ENCODE assay signal across 13 mouse cellular contexts in genomic region chr8:94967071-94967470, GRCm38 (mm10). TPM values are rescaled to one million over a fixed set of nuclear protein-coding genes. Genes with fewer than 3 reads are reported as not detected.
A peak's percentile ranks its signal among the peaks of the same experiment; 100 is the strongest.
DNase-seq lines count a peak whose midpoint lies in the region; ATAC-seq and TF ChIP-seq lines count a peak whose summit lies in the region.
"Had no signal": no experiment of that assay in that cellular context is flagged by ENCODE, and none has a peak within 500 bp of the region (broad histone marks: within the 10 kb centered on the region; RNA-seq: fewer than 3 reads in every experiment).

No protein-coding gene starts in this region.

- no peak for TF ChIP-seq POLR2A in liver, adult 2 months (IDR thresholded peaks at IDR 0.05; ENCODE audit: extremely low read depth, insufficient read depth, low read length)

- H3K4me3 ChIP-seq in liver, adult 2 months (ENCODE audit: insufficient read depth, low read depth, low read length): no peak overlapping the region
- H3K4me3 ChIP-seq in kidney, embryonic 15.5 days (replicated peaks): no peak overlapping the region
- no peak overlapping the region for H3K4me3 ChIP-seq in lung, embryonic 16.5 days (ENCODE audit: low read length)
- H3K4me3 ChIP-seq: heart, embryonic 10.5 days had no signal

- H3K9ac ChIP-seq in liver, adult 2 months (ENCODE audit: low read depth, low read length): no peak overlapping the region
- no peak overlapping the region for H3K9ac ChIP-seq in kidney, embryonic 15.5 days
- H3K9ac ChIP-seq in lung, embryonic 16.5 days (ENCODE audit: low read length): no peak overlapping the region

- H3K36me3 ChIP-seq in liver, adult 2 months (ENCODE audit: control insufficient read depth, insufficient read depth, low read length): no peaks in the 10 kb centered on the region
- H3K36me3 ChIP-seq in kidney, embryonic 15.5 days: no peaks in the 10 kb centered on the region
- no peaks in the 10 kb centered on the region for H3K36me3 ChIP-seq in lung, embryonic 16.5 days (ENCODE audit: control insufficient read depth, insufficient read depth, low read length)
- H3K36me3 ChIP-seq: heart, embryonic 10.5 days had no signal

- no peak for ATAC-seq in kidney, embryonic 15.5 days (replicated peaks; ENCODE audit: low FRiP score)
- peak; percentile 42 for ATAC-seq in lung, embryonic 16.5 days (ENCODE audit: low read depth)
- ATAC-seq: midbrain, embryonic 16.5 days had no signal

- H3K27ac ChIP-seq in liver, adult 2 months (replicated peaks; ENCODE audit: insufficient read depth, low read depth, low read length): no peak overlapping the region
- peak overlapping the region; percentile 13; the same call in 1 of the 2 replicates for H3K27ac ChIP-seq in kidney, embryonic 15.5 days
- peak overlapping the region; percentile 6 for H3K27ac ChIP-seq in lung, embryonic 16.5 days (ENCODE audit: low read length)
- H3K27ac ChIP-seq: heart, embryonic 10.5 days had no signal

- H3K79me2 ChIP-seq in liver, adult 2 months (ENCODE audit: control insufficient read depth, insufficient read depth, low read length): no peaks in the 10 kb centered on the region

- no peak for TF ChIP-seq CTCF in liver, adult 2 months (IDR thresholded peaks at IDR 0.05; ENCODE audit: low read depth, low read length)

- peak; percentile 17 for DNase-seq in liver, adult 2 months (ENCODE audit: extremely low read depth, low read depth, low spot score)
- DNase-seq in liver (no peak), adipocyte (ENCODE audit: low spot score) (no peak)
- DNase-seq in yolk sac, embryonic 10.5 days (ENCODE audit: low spot score): peak; percentile 42
- no peak for DNase-seq in urinary bladder, postnatal 10 days (ENCODE audit: low spot score)
- no peak for DNase-seq in urinary bladder, postnatal 4 days (ENCODE audit: low spot score in 2 of 2)
- DNase-seq: cerebellum, adult 9-11 months had no signal

- peaks cover 5% of the 10 kb centered on the region; the same call in 1 of the 2 replicates for H3K4me1 ChIP-seq in liver, adult 2 months (ENCODE audit: control insufficient read depth, insufficient read depth, low read length)
- peaks cover 12% of the 10 kb centered on the region for H3K4me1 ChIP-seq in kidney, embryonic 15.5 days
- H3K4me1 ChIP-seq in lung, embryonic 16.5 days (replicated peaks; ENCODE audit: control insufficient read depth, insufficient read depth, low read length): no peaks in the 10 kb centered on the region

- no peak overlapping the region for H3K4me2 ChIP-seq in kidney, embryonic 15.5 days
- H3K4me2 ChIP-seq in lung, embryonic 16.5 days (ENCODE audit: low read depth, low read length): no peak overlapping the region

- 23% methylated on average over 4 of the region's 4 CpGs for WGBS in liver, adult 2 months
- WGBS in kidney, embryonic 15.5 days: 61% methylated on average over 4 of the region's 4 CpGs
- WGBS in lung, embryonic 16.5 days: 50% methylated on average over 4 of the region's 4 CpGs

- H3K9me3 ChIP-seq in kidney, embryonic 15.5 days (replicated peaks): no peaks in the 10 kb centered on the region
- no peaks in the 10 kb centered on the region for H3K9me3 ChIP-seq in lung, embryonic 16.5 days (ENCODE audit: control insufficient read depth, low read length)
- H3K9me3 ChIP-seq: heart, embryonic 10.5 days had no signal

- no peaks in the 10 kb centered on the region for H3K27me3 ChIP-seq in liver, adult 2 months (ENCODE audit: control insufficient read depth, insufficient read depth, low read length)
- no peaks in the 10 kb centered on the region for H3K27me3 ChIP-seq in kidney, embryonic 15.5 days
- H3K27me3 ChIP-seq in lung, embryonic 16.5 days (ENCODE audit: control insufficient read depth, insufficient read depth, low read depth, low read length): no peaks in the 10 kb centered on the region

RNA-seq across cellular contexts. Expression of gene Adgrg1, which starts 7.5 kb away (rescaled TPM):
- total RNA-seq in liver, adult 2 months (2014; rRNA removed): 0.55 and 2.3 TPM in 2 replicates
- polyA plus RNA-seq in liver, adult 2 months (2012; rRNA removed): 3.0 and 4.2 TPM in 2 replicates
- 41.7 and 44.8 TPM in 2 replicates for polyA plus RNA-seq in kidney, embryonic 15.5 days (2015; fragmentation: Nextera tagmentation; extraction: Ambion mirVana)
- 39.8 and 42.9 TPM in 2 replicates for polyA plus RNA-seq in lung, embryonic 16.5 days (2015; fragmentation: Nextera tagmentation; extraction: Ambion mirVana)

RNA-seq across cellular contexts. Expression of gene Adgrg5, which starts 43.6 kb away (rescaled TPM):
- total RNA-seq in liver, adult 2 months (2014; rRNA removed): 0.18 and 0.27 TPM in 2 replicates
- 0.58 and 0.77 TPM in 2 replicates for polyA plus RNA-seq in liver, adult 2 months (2012; rRNA removed)
- 0.05 and 0.13 TPM in 2 replicates for polyA plus RNA-seq in kidney, embryonic 15.5 days (2015; fragmentation: Nextera tagmentation; extraction: Ambion mirVana)
- 0.15 and 0.73 TPM in 2 replicates for polyA plus RNA-seq in lung, embryonic 16.5 days (2015; fragmentation: Nextera tagmentation; extraction: Ambion mirVana)
- polyA plus RNA-seq: limb, embryonic 11.5 days; midbrain, embryonic 16.5 days had no signal

RNA-seq across cellular contexts. Expression of gene Ccdc102a, which starts 49.2 kb away (rescaled TPM):
- 0.46 and 0.94 TPM in 2 replicates for total RNA-seq in liver, adult 2 months (2014; rRNA removed)
- 0.90 and 1.2 TPM in 2 replicates for polyA plus RNA-seq in liver, adult 2 months (2012; rRNA removed)
- polyA plus RNA-seq in kidney, embryonic 15.5 days (2015; fragmentation: Nextera tagmentation; extraction: Ambion mirVana): 21.6 and 24.1 TPM in 2 replicates
- 18.2 and 18.5 TPM in 2 replicates for polyA plus RNA-seq in lung, embryonic 16.5 days (2015; fragmentation: Nextera tagmentation; extraction: Ambion mirVana)

RNA-seq across cellular contexts. Expression of gene Adgrg3, which starts 50.4 kb away (rescaled TPM):
- 3.0 and 5.0 TPM in 2 replicates for total RNA-seq in liver, adult 2 months (2014; rRNA removed)
- polyA plus RNA-seq in liver, adult 2 months (2012; rRNA removed): 4.4 and 8.5 TPM in 2 replicates
- 4.8 TPM in 2 replicates for polyA plus RNA-seq in kidney, embryonic 15.5 days (2015; fragmentation: Nextera tagmentation; extraction: Ambion mirVana)
- 4.7 TPM in 2 replicates for polyA plus RNA-seq in lung, embryonic 16.5 days (2015; fragmentation: Nextera tagmentation; extraction: Ambion mirVana)
- total RNA-seq: CH12.LX had no signal

Comparison
In these comparisons a context has a peak if more than half of its experiments do, and no peak if none do; other contexts are left out.
1. DNase-seq: peak in liver, adult 2 months (single experiment) and yolk sac, embryonic 10.5 days (single experiment); none in liver (single experiment), urinary bladder, postnatal 10 days (single experiment), urinary bladder, postnatal 4 days (0 of 2) and adipocyte (single experiment).